11 mouse cellular contexts compared by ENCODE assay signal in the genomic region with DNA sequence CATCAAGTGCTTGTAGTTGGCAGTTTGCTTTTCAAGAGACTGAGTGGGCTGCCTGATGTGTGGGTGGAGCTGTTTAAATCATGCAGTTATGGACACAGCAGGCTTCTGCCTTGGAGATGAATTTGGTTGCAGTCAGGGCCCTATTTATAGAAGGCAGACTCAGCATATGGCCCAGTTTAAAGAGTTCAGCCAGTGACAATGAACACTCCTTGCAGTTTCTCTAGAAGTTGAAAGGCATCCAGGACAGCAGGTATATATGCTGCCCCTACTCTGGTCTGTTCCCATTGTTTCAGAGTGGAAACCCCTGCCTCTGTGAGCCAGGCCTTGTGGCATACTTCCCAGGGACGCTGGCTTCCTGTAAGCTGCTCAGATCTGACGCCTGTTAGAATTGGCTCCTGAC.
DNase-seq lines count a peak whose midpoint lies in the region; ATAC-seq lines count a peak whose summit lies in the region.
"Had no signal": no experiment of that assay in that cellular context is flagged by ENCODE, and none has a peak within 500 bp of the region (broad histone marks: within the 10 kb centered on the region; RNA-seq: fewer than 3 reads in every experiment).

No protein-coding gene starts in this region.

- H3K9me3 ChIP-seq in liver, embryonic 11.5 days (ENCODE audit: control insufficient read depth, low read length) = no peaks in the 10 kb centered on the region
- H3K9me3 ChIP-seq: embryonic facial prominence, embryonic 13.5 days had no signal

- H3K27me3 ChIP-seq in liver, embryonic 11.5 days (replicated peaks; ENCODE audit: control insufficient read depth, insufficient read depth, low read length) = no peaks in the 10 kb centered on the region
- H3K27me3 ChIP-seq: embryonic facial prominence, embryonic 13.5 days had no signal

- no peak overlapping the region for H3K4me2 ChIP-seq in liver, embryonic 11.5 days
- H3K4me2 ChIP-seq: embryonic facial prominence, embryonic 13.5 days had no signal

- WGBS in liver, embryonic 11.5 days = 37% methylated on average over 2 of the region's 2 CpGs

- no peak overlapping the region for H3K4me3 ChIP-seq in liver, embryonic 11.5 days (ENCODE audit: low read depth, low read length)
- H3K4me3 ChIP-seq: embryonic facial prominence, embryonic 13.5 days had no signal

- ATAC-seq in liver, embryonic 11.5 days (replicated peaks; ENCODE audit: low FRiP score) = no peak

- H3K4me1 ChIP-seq in liver, embryonic 11.5 days (replicated peaks; ENCODE audit: control insufficient read depth, insufficient read depth, low read length) = no peaks in the 10 kb centered on the region

- H3K9ac ChIP-seq in liver, embryonic 11.5 days (ENCODE audit: low read depth, low read length) = no peak overlapping the region
- H3K9ac ChIP-seq: embryonic facial prominence, embryonic 13.5 days; liver, embryonic 14.5 days had no signal

- H3K36me3 ChIP-seq in liver, embryonic 11.5 days (ENCODE audit: control insufficient read depth, insufficient read depth, low read length) = no peaks in the 10 kb centered on the region
- H3K36me3 ChIP-seq: embryonic facial prominence, embryonic 13.5 days had no signal

- DNase-seq in gastrocnemius, adult 18-20 months (ENCODE audit: low spot score) = peak; percentile 20
- DNase-seq in gastrocnemius, postnatal 25 days = no peak
- DNase-seq in cerebellum, adult 11-12 months = peak; percentile 36
- DNase-seq in frontal cortex, postnatal 36 days (ENCODE audit: low spot score in 2 of 2) = peak; percentile 74 to 92
- peak; percentile 76 to 80 for DNase-seq in left cerebral cortex, adult 18-20 months (ENCODE audit: low spot score in 2 of 2)
- DNase-seq in liver, embryonic 11.5 days (ENCODE audit: low spot score) = no peak
- DNase-seq in kidney, adult 9 months = no peak
- no peak for DNase-seq in yolk sac, embryonic 10.5 days (ENCODE audit: low spot score)
- DNase-seq: kidney, adult 11 months had no signal

- no peak overlapping the region for H3K27ac ChIP-seq in liver, embryonic 11.5 days (ENCODE audit: low read depth, low read length)
- H3K27ac ChIP-seq: embryonic facial prominence, embryonic 13.5 days; liver, embryonic 14.5 days had no signal

Comparison
In these comparisons a context has a peak if more than half of its experiments do, and no peak if none do; other contexts are left out.
1. DNase-seq: peak in gastrocnemius, adult 18-20 months (single experiment), cerebellum, adult 11-12 months (single experiment), frontal cortex, postnatal 36 days (2 of 2) and left cerebral cortex, adult 18-20 months (2 of 2); none in gastrocnemius, postnatal 25 days (single experiment), liver, embryonic 11.5 days (single experiment), kidney, adult 9 months (single experiment) and yolk sac, embryonic 10.5 days (single experiment).